Mouse (Mus musculus) telencephalon, adult 2 months (tissue): ENCODE results near the gene Nat8l.

ENCODE experiments used
- DNase-seq: peaks from one replicate; pipeline ENCODE4 v3.0.0-alpha.2; 2011; ENCODE audit warnings: low read depth, low spot score

Gene Nat8l

GRCm38 (mm10) chr5:34002636-34003035 lies 6.9 kb downstream of the Nat8l start:
- no peak for DNase-seq

- no peak for DNase-seq
These were observed 8.8 kb downstream of the Nat8l start for GRCm38 (mm10) chr5:34004618-34005017.

- DNase-seq, result no peak
These were observed 11.0 kb downstream of the Nat8l start for GRCm38 (mm10) chr5:34006832-34007231.

GRCm38 (mm10) chr5:34007392-34007941 lies 11.7 kb downstream of the Nat8l start:
- DNase-seq, result no peak

- no peak for DNase-seq
These were observed 18.9 kb downstream of the Nat8l start for GRCm38 (mm10) chr5:34014652-34015051.

GRCm38 (mm10) chr5:34018968-34019367 lies 23.2 kb downstream of the Nat8l start:
- no peak for DNase-seq

GRCm38 (mm10) chr5:34030101-34030500 lies 34.3 kb downstream of the Nat8l start:
- peak; percentile 23 for DNase-seq

- no peak for DNase-seq
These were observed 35.2 kb downstream of the Nat8l start for GRCm38 (mm10) chr5:34031022-34031421.

- no peak for DNase-seq
These were observed 36.7 kb downstream of the Nat8l start for GRCm38 (mm10) chr5:34032520-34032919.
